Mouse (Mus musculus): ENCODE results near the gene Ciz1. TPM values are rescaled to one million over a fixed set of nuclear protein-coding genes. Genes with fewer than 3 reads are reported as not detected.

Ciz1 gene
- polyA plus RNA-seq, 1 experiment from 2014 or later, result 38.4 TPM

Small RNA genes lying within 50 kb of the gene (microRNA-seq; reads per million reads assigned to microRNA genes)
- gene Gm23363 (0.59 reads per million), gene Mir199b (488 reads per million, percentile 72 among the genes with 10 or more reads in this experiment)

Other genes starting within 250 kb of the Ciz1 start
- 19.3 and 30.1 TPM in 2 replicates for gene Prrc2b, start 201.2 kb upstream of the Ciz1 start, polyA plus RNA-seq (2015; fragmentation: Nextera tagmentation; extraction: Ambion mirVana)
- gene Pomt1, start 115.7 kb upstream of the Ciz1 start, polyA plus RNA-seq (2015; fragmentation: Nextera tagmentation; extraction: Ambion mirVana), result 19.2 and 20.5 TPM in 2 replicates
- 45.7 TPM in 2 replicates for gene Uck1, start 92.2 kb upstream of the Ciz1 start, polyA plus RNA-seq (2015; fragmentation: Nextera tagmentation; extraction: Ambion mirVana)
- 27.4 and 28.1 TPM in 2 replicates for gene Golga2, start 64.9 kb upstream of the Ciz1 start, polyA plus RNA-seq (2015; fragmentation: Nextera tagmentation; extraction: Ambion mirVana)
- gene Swi5, start 64.3 kb upstream of the Ciz1 start, polyA plus RNA-seq (2015; fragmentation: Nextera tagmentation; extraction: Ambion mirVana), result 305 and 327 TPM in 2 replicates
- 2.4 and 2.7 TPM in 2 replicates for gene Dnm1, start 1.0 kb downstream of the Ciz1 start, polyA plus RNA-seq (2015; fragmentation: Nextera tagmentation; extraction: Ambion mirVana)
- 46.3 and 46.5 TPM in 2 replicates for gene 1110008P14Rik, start 29.6 kb downstream of the Ciz1 start, polyA plus RNA-seq (2015; fragmentation: Nextera tagmentation; extraction: Ambion mirVana)
- gene Lcn2, start 35.9 kb downstream of the Ciz1 start, polyA plus RNA-seq (2015; fragmentation: Nextera tagmentation; extraction: Ambion mirVana), result 1.9 and 2.5 TPM in 2 replicates
- 44.2 and 50.7 TPM in 2 replicates for gene Ptges2, start 43.6 kb downstream of the Ciz1 start, polyA plus RNA-seq (2015; fragmentation: Nextera tagmentation; extraction: Ambion mirVana)
- gene Naif1, start 98.1 kb downstream of the Ciz1 start, polyA plus RNA-seq (2015; fragmentation: Nextera tagmentation; extraction: Ambion mirVana), result 5.1 and 5.6 TPM in 2 replicates
- 12.2 and 12.8 TPM in 2 replicates for gene Slc25a25, start 99.1 kb downstream of the Ciz1 start, polyA plus RNA-seq (2015; fragmentation: Nextera tagmentation; extraction: Ambion mirVana)
- 5.8 and 6.6 TPM in 2 replicates for gene Fam102a, start 183.0 kb downstream of the Ciz1 start, polyA plus RNA-seq (2015; fragmentation: Nextera tagmentation; extraction: Ambion mirVana)
- 72.1 and 73.0 TPM in 2 replicates for gene Dpm2, start 218.5 kb downstream of the Ciz1 start, polyA plus RNA-seq (2015; fragmentation: Nextera tagmentation; extraction: Ambion mirVana)
- gene Pip5kl1, start 222.5 kb downstream of the Ciz1 start, polyA plus RNA-seq (2015; fragmentation: Nextera tagmentation; extraction: Ambion mirVana), result 0.16 and 0.32 TPM in 2 replicates
- gene 9430097D07Rik, start 223.4 kb downstream of the Ciz1 start, polyA plus RNA-seq (2015; fragmentation: Nextera tagmentation; extraction: Ambion mirVana), result not detected in 2 replicates
- 40.6 and 40.7 TPM in 2 replicates for gene St6galnac4, start 234.8 kb downstream of the Ciz1 start, polyA plus RNA-seq (2015; fragmentation: Nextera tagmentation; extraction: Ambion mirVana)
- gene St6galnac6, start 247.4 kb downstream of the Ciz1 start, polyA plus RNA-seq (2015; fragmentation: Nextera tagmentation; extraction: Ambion mirVana), result 33.4 and 34.1 TPM in 2 replicates

All from heart, embryonic 16.5 days (tissue).